8 mouse cellular contexts compared by ENCODE assay signal in the genomic region with DNA sequence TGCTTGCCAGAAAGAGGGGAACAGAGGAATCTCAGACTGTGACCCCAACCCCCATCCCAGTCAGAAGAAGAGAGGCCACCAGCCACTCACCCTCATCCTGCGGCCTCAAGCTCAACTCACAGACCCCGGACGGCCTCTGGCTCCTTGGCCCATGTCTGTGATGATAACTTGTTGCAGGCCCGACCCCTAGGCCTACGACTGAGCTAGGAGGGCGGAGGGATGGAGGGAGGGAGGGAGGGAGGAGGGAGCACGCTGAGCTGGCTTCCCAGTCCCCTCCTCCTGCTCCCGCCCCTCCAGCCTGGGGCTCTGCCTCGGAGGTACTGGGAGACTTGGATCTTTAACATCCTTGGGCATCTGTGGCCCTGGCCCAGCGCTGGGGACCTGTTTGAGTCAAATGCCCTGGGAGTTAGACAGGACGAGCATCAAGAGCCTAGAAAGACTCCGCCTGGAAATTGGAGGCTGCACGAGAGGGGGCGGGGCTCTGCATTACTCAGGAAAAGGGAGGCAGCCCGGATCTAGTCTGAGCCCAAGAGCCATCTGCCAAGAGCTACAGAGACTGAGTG. TPM values are rescaled to one million over a fixed set of nuclear protein-coding genes. Genes with fewer than 3 reads are reported as not detected.
A peak's percentile ranks its signal among the peaks of the same experiment; 100 is the strongest.
DNase-seq lines count a peak whose midpoint lies in the region; ATAC-seq and TF ChIP-seq lines count a peak whose summit lies in the region.

No protein-coding gene starts in this region.

- peaks cover 32 to 57% of the 10 kb centered on the region in 2 experiments for H3K4me1 ChIP-seq in CH12.LX (ENCODE audit: control insufficient read depth in 1 of 2, insufficient read depth in 2 of 2)
- peaks cover 39% of the 10 kb centered on the region for H3K4me1 ChIP-seq in cerebellum, adult 2 months (ENCODE audit: control insufficient read depth, insufficient read depth, low read length)
- peaks cover 45% of the 10 kb centered on the region for H3K4me1 ChIP-seq in hindbrain, embryonic 10.5 days (replicated peaks)
- peaks cover 41% of the 10 kb centered on the region for H3K4me1 ChIP-seq in lung, embryonic 16.5 days (replicated peaks; ENCODE audit: control insufficient read depth, insufficient read depth, low read length)

- no peak for DNase-seq in CH12.LX (ENCODE audit: extremely low read depth)
- DNase-seq in cerebellum, adult 2 months, result peak; percentile 61 to 67
- DNase-seq in forelimb bud, embryonic 11.5 days (ENCODE audit: low read depth, low spot score), result peak; percentile 53
- peak; percentile 73 for DNase-seq in hindbrain, embryonic 10.5 days (ENCODE audit: low spot score)
- DNase-seq in layer of hippocampus, adult 9-10 months (ENCODE audit: low spot score), result peak; percentile 65
- DNase-seq in retina, postnatal 7 days (ENCODE audit: low read depth, low spot score), result peak; percentile 34
- DNase-seq in spleen, postnatal 36 days (ENCODE audit: low spot score in 2 of 2), result no peak

- TF ChIP-seq POLR2A in CH12.LX (IDR thresholded peaks at IDR 0.05; ENCODE audit: low read depth, low read length), result no peak
- no peak for TF ChIP-seq POLR2A in cerebellum, adult 2 months (IDR thresholded peaks at IDR 0.05; ENCODE audit: borderline replicate concordance, insufficient read depth, low read length)

- TF ChIP-seq EP300 in CH12.LX (IDR thresholded peaks at IDR 0.05; ENCODE audit: low read length), result no peak

- H3K79me2 ChIP-seq in CH12.LX (replicated peaks; ENCODE audit: control insufficient read depth, extremely low read depth, insufficient read depth, poor library complexity, severe bottlenecking), result no peaks in the 10 kb centered on the region

- no peak for TF ChIP-seq CTCF in CH12.LX (conservative IDR thresholded peaks at IDR 0.05 in 1 of 2, IDR thresholded peaks at IDR 0.05 in 1 of 2; ENCODE audit: low read depth in 2 of 2, low read length in 2 of 2)
- no peak for TF ChIP-seq CTCF in cerebellum, adult 2 months (IDR thresholded peaks at IDR 0.05; ENCODE audit: borderline replicate concordance, insufficient read depth, low read depth, low read length)

- H3K27me3 ChIP-seq in CH12.LX (replicated peaks), result no peaks in the 10 kb centered on the region
- H3K27me3 ChIP-seq in cerebellum, adult 2 months (ENCODE audit: control insufficient read depth, insufficient read depth, low read length), result no peaks in the 10 kb centered on the region
- H3K27me3 ChIP-seq in hindbrain, embryonic 10.5 days (ENCODE audit: insufficient read depth, poor library complexity, severe bottlenecking), result peaks cover 19% of the 10 kb centered on the region
- H3K27me3 ChIP-seq in lung, embryonic 16.5 days (ENCODE audit: control insufficient read depth, insufficient read depth, low read depth, low read length), result no peaks in the 10 kb centered on the region

- no peak overlapping the region for H3K4me2 ChIP-seq in CH12.LX (ENCODE audit: insufficient read depth, low read depth, poor library complexity, severe bottlenecking)
- peak overlapping the region; percentile 75 for H3K4me2 ChIP-seq in lung, embryonic 16.5 days (ENCODE audit: low read depth, low read length)

- TF ChIP-seq RAD21 in CH12.LX (IDR thresholded peaks at IDR 0.05; ENCODE audit: low read depth, low read length), result no peak

- ATAC-seq in lung, embryonic 16.5 days (ENCODE audit: low read depth), result peak; percentile 64

- WGBS in cerebellum, adult 2 months, result 17% methylated on average over 14 of the region's 15 CpGs
- WGBS in hindbrain, embryonic 10.5 days, result 1% methylated on average over 15 of the region's 15 CpGs
- WGBS in lung, embryonic 16.5 days, result 2% methylated on average over 15 of the region's 15 CpGs

- dilution Hi-C loops in CH12.LX (cut with MboI; ENCODE audit: extremely low pct_ligation_motif_present, extremely low pct_unique_long_range_greater_than_20kb, low sequenced_read_pairs), result no loop called here

- no peak overlapping the region for H3K9ac ChIP-seq in CH12.LX (ENCODE audit: insufficient read depth, low read depth)
- peak overlapping the region; percentile 69 for H3K9ac ChIP-seq in lung, embryonic 16.5 days (ENCODE audit: low read length)

- no peaks in the 10 kb centered on the region for H3K9me3 ChIP-seq in CH12.LX (replicated peaks; ENCODE audit: low read length)
- no peaks in the 10 kb centered on the region for H3K9me3 ChIP-seq in hindbrain, embryonic 10.5 days
- H3K9me3 ChIP-seq in lung, embryonic 16.5 days (ENCODE audit: control insufficient read depth, low read length), result no peaks in the 10 kb centered on the region

- H3K27ac ChIP-seq in CH12.LX (ENCODE audit: insufficient read depth, low read depth), result peak overlapping the region; percentile 34
- H3K27ac ChIP-seq in cerebellum, adult 2 months (ENCODE audit: insufficient read depth, low read length), result no peak overlapping the region
- H3K27ac ChIP-seq in hindbrain, embryonic 10.5 days, result peak overlapping the region; percentile 84
- H3K27ac ChIP-seq in lung, embryonic 16.5 days (ENCODE audit: low read length), result peak overlapping the region; percentile 87

- in situ Hi-C loops in CH12.LX (cut with MboI; ENCODE audit: low pct_ligation_motif_present, low pct_unique_long_range_greater_than_20kb, low sequenced_read_pairs), result loop anchor here (25.0 kb wide), 2 partner anchors 342 to 567 kb away; a partner anchor contains a TSS

- H3K36me3 ChIP-seq in CH12.LX (replicated peaks in 1 of 2; ENCODE audit: control insufficient read depth in 1 of 2, insufficient read depth in 1 of 2, low read length in 1 of 2), result peaks cover 0 to 27% of the 10 kb centered on the region in 2 experiments
- H3K36me3 ChIP-seq in hindbrain, embryonic 10.5 days, result no peaks in the 10 kb centered on the region
- no peaks in the 10 kb centered on the region for H3K36me3 ChIP-seq in lung, embryonic 16.5 days (ENCODE audit: control insufficient read depth, insufficient read depth, low read length)

- H3K4me3 ChIP-seq in CH12.LX (replicated peaks in 1 of 3; ENCODE audit: low read depth in 2 of 3, low read length in 2 of 3, poor library complexity in 1 of 3), result peak overlapping the region; percentile 20 to 60 (median 52)
- peak overlapping the region; percentile 9 for H3K4me3 ChIP-seq in cerebellum, adult 2 months (replicated peaks; ENCODE audit: insufficient read depth, low read depth, low read length)
- H3K4me3 ChIP-seq in hindbrain, embryonic 10.5 days, result peak overlapping the region; percentile 48
- H3K4me3 ChIP-seq in lung, embryonic 16.5 days (ENCODE audit: low read length), result peak overlapping the region; percentile 55

TF ChIP-seq in CH12.LX, 34 proteins besides CTCF, POLR2A, EP300 and RAD21:
- no peak for TF ChIP-seq SIN3A (IDR thresholded peaks at IDR 0.05; ENCODE audit: low read length)
- TF ChIP-seq POLR2AphosphoS2 (IDR thresholded peaks at IDR 0.05; ENCODE audit: low read depth, low read length), result no peak
- TF ChIP-seq MEF2A (IDR thresholded peaks at IDR 0.05; ENCODE audit: borderline replicate concordance, low read depth, low read length), result no peak
- no peak for TF ChIP-seq USF1 (IDR thresholded peaks at IDR 0.05; ENCODE audit: low read depth, low read length)
- no peak for TF ChIP-seq ZC3H11A (IDR thresholded peaks at IDR 0.05; ENCODE audit: low read depth, low read length)
- peak; percentile 47; the same call in 1 of the 2 replicates for TF ChIP-seq BHLHE40 (IDR thresholded peaks at IDR 0.05; ENCODE audit: low read depth, low read length)

RNA-seq across cellular contexts. Expression of a gene that starts 1.7 kb away (rescaled TPM):
- total RNA-seq in CH12.LX (2012; rRNA removed) (4.1 and 6.3 TPM in 2 replicates), CH12.LX (2014; rRNA removed) (5.0 and 5.7 TPM in 2 replicates)
- 27.7 and 28.1 TPM in 2 replicates for polyA plus RNA-seq in CH12.LX (2012; ENCODE audit: insufficient read length, low read depth)
- polyA plus RNA-seq in cerebellum, adult 2 months (2012; rRNA removed), result 3.1 and 3.5 TPM in 2 replicates
- polyA plus RNA-seq in hindbrain, embryonic 10.5 days (2016; fragmentation: Nextera tagmentation; extraction: Ambion mirVana), result 9.8 and 9.9 TPM in 2 replicates
- 38.1 and 39.5 TPM in 2 replicates for polyA plus RNA-seq in lung, embryonic 16.5 days (2015; fragmentation: Nextera tagmentation; extraction: Ambion mirVana)

RNA-seq across cellular contexts. Expression of a gene that starts 15.0 kb away (rescaled TPM):
- total RNA-seq in CH12.LX (2012; rRNA removed), result not detected in 2 replicates
- not detected in 2 replicates for total RNA-seq in CH12.LX (2014; rRNA removed)
- polyA plus RNA-seq in CH12.LX (2012; ENCODE audit: insufficient read length, low read depth), result 0.14 and 0.36 TPM in 2 replicates
- 9.8 and 12.1 TPM in 2 replicates for polyA plus RNA-seq in cerebellum, adult 2 months (2012; rRNA removed)
- 0.04 and 0.22 TPM in 2 replicates for polyA plus RNA-seq in hindbrain, embryonic 10.5 days (2016; fragmentation: Nextera tagmentation; extraction: Ambion mirVana)
- polyA plus RNA-seq in lung, embryonic 16.5 days (2015; fragmentation: Nextera tagmentation; extraction: Ambion mirVana), result 0.05 TPM in 1 of 2 replicates, not detected in the other

RNA-seq across cellular contexts. Expression of a gene that starts 34.4 kb away (rescaled TPM):
- total RNA-seq in CH12.LX (2012; rRNA removed) (31.2 and 34.3 TPM in 2 replicates), CH12.LX (2014; rRNA removed) (26.0 and 32.1 TPM in 2 replicates)
- 47.2 and 60.0 TPM in 2 replicates for polyA plus RNA-seq in CH12.LX (2012; ENCODE audit: insufficient read length, low read depth)
- polyA plus RNA-seq in cerebellum, adult 2 months (2012; rRNA removed), result 0.10 and 0.25 TPM in 2 replicates
- polyA plus RNA-seq in hindbrain, embryonic 10.5 days (2016; fragmentation: Nextera tagmentation; extraction: Ambion mirVana), result not detected in 2 replicates
- polyA plus RNA-seq in lung, embryonic 16.5 days (2015; fragmentation: Nextera tagmentation; extraction: Ambion mirVana), result 0.39 and 1.2 TPM in 2 replicates

RNA-seq across cellular contexts. Expression of a gene that starts 43.1 kb away (rescaled TPM):
- total RNA-seq in CH12.LX (2012; rRNA removed) (314 and 453 TPM in 2 replicates), CH12.LX (2014; rRNA removed) (142 and 160 TPM in 2 replicates)
- 883 and 942 TPM in 2 replicates for polyA plus RNA-seq in CH12.LX (2012; ENCODE audit: insufficient read length, low read depth)
- polyA plus RNA-seq in cerebellum, adult 2 months (2012; rRNA removed), result 1.4 and 1.8 TPM in 2 replicates
- polyA plus RNA-seq in hindbrain, embryonic 10.5 days (2016; fragmentation: Nextera tagmentation; extraction: Ambion mirVana), result 7.8 and 8.1 TPM in 2 replicates
- 23.4 and 39.3 TPM in 2 replicates for polyA plus RNA-seq in lung, embryonic 16.5 days (2015; fragmentation: Nextera tagmentation; extraction: Ambion mirVana)

Comparison
In these comparisons a context has a peak if more than half of its experiments do, and no peak if none do; other contexts are left out.
1. DNase-seq: peak in cerebellum, adult 2 months (2 of 2), forelimb bud, embryonic 11.5 days (single experiment), hindbrain, embryonic 10.5 days (single experiment), layer of hippocampus, adult 9-10 months (single experiment) and retina, postnatal 7 days (single experiment); none in CH12.LX (single experiment) and spleen, postnatal 36 days (0 of 2).
2. RNA of a gene that starts 34.4 kb away (polyA plus RNA-seq): 47.2 to 60.0 TPM in CH12.LX; 0.39 to 1.2 TPM in lung, embryonic 16.5 days, 0.10 to 0.25 TPM in cerebellum, adult 2 months and not detected in hindbrain, embryonic 10.5 days; every median in the first group is over 10 times any median in the second.
3. Peak in every context shown above with its lines, with median percentiles within 50 percentile points of each other: H3K4me3 ChIP-seq.